Mouse (Mus musculus): ENCODE measurements around the gene Cacng8.
"Not testable (repeated sequence)": the region's sequence is repeated elsewhere in the genome, so short reads cannot be mapped to it uniquely, and the experiment has no call there.

Cacng8 gene

DNA sequence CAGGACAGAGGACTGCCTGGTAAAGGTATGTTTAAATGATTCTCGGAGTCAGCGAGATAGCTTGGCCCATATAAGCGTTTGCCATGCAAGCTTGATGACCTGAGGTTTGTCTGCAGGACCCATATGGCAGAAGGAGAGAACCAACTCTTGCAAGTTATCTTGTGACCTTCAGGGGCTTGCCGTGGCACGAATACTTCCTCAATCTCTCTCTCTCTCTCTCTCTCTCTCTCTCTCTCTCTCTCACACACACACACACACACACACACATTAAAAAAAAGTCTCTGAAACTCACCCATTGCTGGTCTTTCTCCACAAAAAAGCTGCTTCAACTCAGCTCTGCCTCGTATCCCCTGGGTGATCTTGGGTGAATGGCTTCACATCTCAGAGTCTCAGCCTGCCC is 1.6 kb upstream of the Cacng8 start:
- DNase-seq, result no peak

- DNase-seq, result peak; percentile 49
Measured at GRCm38 (mm10) chr7:3389444-3390412, 755 bp upstream of the Cacng8 start.

DNA sequence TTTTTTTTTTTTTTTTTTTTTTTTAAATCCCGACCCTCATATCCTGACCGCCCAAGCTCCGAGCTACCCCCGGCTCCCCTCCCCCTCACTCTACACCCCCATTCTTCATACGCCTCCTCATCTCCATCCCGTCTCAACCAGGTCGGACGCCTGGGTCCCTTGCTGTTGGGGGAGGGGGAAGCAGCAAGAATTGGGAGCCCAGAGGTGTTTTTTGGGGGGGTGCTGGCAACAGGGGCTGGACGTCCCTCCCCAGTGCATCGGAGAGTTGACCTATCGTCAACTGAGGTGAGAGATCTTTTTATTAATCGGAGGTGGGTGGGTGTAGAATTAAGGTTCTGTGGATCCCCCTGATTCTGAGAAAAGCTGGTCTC is 583 bp downstream of the Cacng8 start:
- peak; percentile 48 for DNase-seq

GRCm38 (mm10) chr7:3391809-3392208 is 1.3 kb downstream of the Cacng8 start:
- peak; percentile 36 for DNase-seq

DNA sequence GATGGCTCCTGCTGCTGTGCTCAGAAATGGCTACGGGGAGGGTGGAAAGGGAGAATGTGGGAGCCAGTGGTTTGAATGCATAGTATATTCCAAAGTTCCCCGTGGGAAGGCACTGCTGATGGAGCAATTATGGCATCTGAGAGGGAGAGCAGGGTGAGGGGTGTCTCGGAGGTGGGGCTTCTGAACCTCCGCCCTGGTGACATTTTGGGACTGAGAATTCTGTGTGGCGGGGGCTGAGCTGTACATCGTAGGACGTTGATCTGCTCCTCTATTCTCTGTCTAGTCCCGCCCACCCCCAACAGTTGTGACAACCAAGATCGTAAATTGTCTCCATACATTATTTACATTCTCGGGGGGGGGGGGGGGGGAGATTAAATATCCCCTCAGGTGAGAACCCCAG is 6.9 kb downstream of the Cacng8 start:
- no peak for DNase-seq

- DNase-seq, result no peak
Measured at GRCm38 (mm10) chr7:3397797-3398196, 7.3 kb downstream of the Cacng8 start.

DNA sequence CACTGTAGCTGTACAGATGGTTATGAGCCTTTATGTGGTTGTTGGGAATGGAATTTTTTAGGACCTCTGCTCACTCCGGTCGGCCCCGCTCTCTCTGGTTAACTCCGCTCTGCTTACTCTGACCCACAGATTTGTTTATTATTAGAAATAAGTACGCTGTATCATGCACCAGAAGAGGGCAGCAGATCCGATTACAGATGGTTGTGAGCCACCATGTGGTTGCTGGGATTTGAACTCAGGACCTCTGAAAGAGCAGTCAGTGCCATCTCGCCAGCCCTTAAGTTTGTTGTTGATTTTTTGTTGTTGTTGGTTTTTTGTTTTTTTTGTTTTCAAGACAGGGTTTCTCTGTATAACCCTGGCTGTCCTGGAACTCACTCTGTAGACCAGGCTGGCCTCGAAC is 7.9 kb downstream of the Cacng8 start:
- DNase-seq, result not testable (repeated sequence)

- DNase-seq, result no peak
Measured at GRCm38 (mm10) chr7:3399937-3400336, 9.5 kb downstream of the Cacng8 start.

GRCm38 (mm10) chr7:3409729-3410520 is 19.4 kb downstream of the Cacng8 start:
- DNase-seq, result no peak

DNA sequence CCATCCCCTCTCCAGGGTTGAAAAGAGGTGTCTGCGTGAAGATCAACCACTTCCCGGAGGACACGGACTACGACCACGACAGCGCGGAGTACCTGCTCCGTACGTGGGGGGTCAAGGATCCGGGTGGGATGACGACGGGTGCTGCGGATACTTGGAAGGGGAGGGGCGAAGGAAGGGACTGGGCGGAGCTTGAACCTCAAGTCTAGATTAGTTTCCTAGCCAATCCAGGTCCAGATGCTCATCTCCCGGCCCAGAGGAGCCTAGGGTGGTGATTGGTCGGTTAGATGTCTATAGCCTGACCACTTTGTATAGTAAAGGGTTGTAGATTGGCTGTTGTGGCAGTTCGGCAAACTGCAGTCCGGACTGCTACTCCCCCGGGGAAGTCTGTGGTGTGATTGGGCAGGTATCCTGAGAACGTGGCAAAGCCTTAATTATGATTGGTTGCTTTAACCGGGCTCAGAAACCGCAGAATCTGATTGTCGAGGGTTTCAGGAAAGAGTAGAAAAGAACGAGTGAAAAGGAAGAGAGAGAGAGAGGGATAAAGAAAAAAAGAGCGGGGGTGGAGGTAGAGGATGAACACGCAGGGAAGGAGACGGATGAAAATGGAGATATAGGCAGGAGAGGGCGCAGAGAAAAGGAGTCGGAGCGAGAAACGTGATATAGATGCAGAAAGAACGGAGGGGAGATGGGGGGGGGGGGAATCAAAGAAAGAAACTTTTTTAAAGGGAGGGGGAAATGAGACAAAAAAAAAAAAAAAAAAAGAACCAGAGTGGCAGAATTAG is 20.9 kb downstream of the Cacng8 start:
- DNase-seq, result peak; percentile 70

GRCm38 (mm10) chr7:3412036-3412435 is 21.6 kb downstream of the Cacng8 start:
- peak; percentile 29 for DNase-seq

- DNase-seq, result peak; percentile 44
Measured at GRCm38 (mm10) chr7:3414888-3415287, 24.4 kb downstream of the Cacng8 start.

DNA sequence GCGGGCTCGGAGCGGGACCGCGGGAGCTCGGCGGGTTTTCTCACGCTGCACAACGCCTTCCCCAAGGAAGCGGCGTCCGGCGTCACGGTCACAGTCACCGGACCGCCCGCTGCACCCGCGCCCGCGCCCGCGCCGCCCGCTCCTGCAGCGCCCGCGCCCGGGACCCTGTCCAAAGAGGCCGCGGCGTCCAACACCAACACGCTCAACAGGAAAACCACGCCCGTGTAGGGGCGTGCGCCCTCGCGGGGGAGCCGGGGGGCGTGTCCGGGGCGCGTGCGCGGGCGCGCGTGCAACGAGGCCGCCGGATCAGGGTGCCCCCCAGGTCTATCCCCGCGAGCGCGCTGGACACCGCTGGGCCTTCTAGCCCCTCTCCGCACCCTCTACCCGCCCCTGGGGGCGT is 24.9 kb downstream of the Cacng8 start:
- peak; percentile 36 for DNase-seq

DNA sequence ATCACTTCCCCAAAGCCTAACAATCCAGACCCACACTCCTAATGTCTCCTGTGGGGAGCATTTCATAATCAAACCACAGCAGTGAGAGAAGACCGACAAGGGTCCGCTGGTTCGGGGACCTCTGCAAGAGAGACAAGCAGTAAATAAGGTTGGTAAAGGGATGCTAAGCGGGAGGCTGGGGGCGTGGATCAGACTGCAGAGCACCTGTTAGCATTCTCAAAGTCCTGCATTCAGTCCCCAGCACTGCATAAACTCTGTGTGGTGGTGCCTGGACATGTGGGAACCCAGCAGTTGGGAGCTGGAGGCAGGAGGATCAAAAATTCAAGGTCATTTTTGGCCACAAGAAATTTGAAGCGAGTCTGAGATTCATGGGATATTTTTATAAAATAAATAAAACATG is 29.5 kb downstream of the Cacng8 start:
- no peak for DNase-seq

DNA sequence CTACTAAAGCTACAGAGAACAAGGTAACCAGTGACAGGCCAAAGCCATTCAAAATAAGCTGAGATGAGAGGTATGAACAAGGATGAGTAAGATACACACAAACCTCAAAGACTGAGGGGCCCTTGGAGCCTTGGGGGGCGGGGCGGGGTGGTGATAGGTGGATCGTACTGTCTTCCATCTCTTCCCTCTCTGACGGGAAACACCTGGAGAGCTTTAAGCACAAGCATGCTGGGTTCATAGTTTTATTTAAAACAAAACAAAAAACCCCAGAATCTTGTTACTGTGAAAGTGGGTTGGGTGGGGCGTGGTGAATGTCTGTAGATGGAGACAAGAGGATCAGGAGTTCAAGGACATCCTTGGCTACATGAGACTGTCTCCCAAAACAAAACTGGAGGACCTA is 30.0 kb downstream of the Cacng8 start:
- no peak for DNase-seq

DNA sequence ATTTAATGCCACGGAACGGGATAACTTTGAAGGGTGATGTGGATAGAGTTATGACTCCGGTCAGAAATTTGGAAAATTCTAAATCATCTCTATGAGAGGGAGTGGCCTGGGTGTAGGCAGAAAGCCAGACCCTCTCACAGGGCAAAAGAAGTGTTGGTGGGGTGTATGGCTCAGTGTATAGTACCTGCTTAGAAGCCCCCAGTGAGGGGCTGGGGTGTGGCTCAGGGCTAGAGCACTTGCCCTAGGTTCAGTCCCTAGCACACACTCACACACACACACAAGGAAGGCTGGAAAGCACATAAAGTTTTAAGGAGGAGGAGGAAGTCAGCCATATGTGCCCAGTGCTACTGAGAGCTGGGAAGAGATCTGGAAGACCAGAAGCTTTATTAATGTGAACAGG is 30.8 kb downstream of the Cacng8 start:
- no peak for DNase-seq

DNA sequence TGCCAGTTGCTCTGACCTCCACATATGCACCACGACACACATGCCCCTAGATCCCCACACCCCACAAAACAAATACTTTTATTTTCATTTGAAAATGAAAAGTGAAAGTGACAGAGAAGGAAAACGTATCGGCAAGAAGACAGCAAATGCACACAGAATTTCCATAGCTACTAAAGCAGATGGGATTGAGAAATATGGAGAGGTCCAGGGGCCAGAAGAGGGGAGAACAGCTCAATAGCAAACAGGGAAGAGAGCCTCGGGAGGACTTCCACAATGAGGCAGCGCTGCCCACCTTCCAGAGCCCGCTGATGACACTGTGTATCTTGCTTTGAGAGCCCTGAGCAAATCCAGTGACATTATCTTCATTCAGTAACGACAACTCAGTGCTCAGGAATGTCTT is 31.6 kb downstream of the Cacng8 start:
- DNase-seq, result no peak

DNA sequence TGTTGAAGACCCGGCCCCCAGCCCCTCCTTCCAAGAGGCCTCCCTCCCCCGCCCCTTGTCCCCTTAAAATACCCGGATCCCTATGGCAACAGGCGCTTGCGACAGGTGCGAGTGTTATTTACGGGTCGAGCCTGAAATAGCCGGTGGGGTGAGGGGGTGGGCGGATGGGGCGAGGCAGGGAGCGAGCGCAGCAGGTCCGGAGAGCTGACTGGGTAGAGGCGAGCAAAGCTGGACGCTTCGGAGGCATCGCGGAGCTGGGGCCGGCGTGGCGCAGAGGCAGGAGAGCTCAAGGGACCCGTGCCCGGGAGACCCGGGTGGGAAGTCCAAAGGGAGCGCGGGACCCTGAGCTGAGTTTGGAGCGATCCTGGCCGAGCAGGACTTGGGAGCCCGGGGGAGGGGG is 32.9 kb downstream of the Cacng8 start:
- no peak for DNase-seq

DNA sequence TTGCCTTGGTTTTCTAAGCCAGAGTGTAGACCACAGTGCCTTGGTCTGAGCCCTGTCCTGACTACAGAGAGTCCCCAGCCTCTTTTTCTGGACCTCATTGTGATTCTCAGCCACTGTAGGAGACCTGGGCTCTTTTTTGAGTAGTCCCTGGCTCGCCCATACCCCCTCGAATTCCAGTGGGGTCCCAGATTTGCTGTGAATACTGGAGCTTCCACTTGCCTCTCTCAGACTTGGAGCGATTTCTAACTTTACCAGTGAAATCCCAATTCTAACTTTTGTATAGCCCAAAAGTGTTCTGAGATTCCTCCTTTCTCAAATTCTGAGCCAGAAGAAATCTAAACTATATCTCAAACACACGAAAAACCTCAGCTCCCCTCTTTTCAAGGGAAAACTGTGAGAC is 33.4 kb downstream of the Cacng8 start, which contains the start of gene Cacng6:
Cacng6 (plus strand) TSS at position 301 of the 400 bp plus-strand sequence.
- DNase-seq, result no peak

- DNase-seq, result no peak
Measured at GRCm38 (mm10) chr7:3425141-3425540, 34.7 kb downstream of the Cacng8 start.

- no peak for DNase-seq
Measured at GRCm38 (mm10) chr7:3430161-3430560, 39.7 kb downstream of the Cacng8 start.

DNA sequence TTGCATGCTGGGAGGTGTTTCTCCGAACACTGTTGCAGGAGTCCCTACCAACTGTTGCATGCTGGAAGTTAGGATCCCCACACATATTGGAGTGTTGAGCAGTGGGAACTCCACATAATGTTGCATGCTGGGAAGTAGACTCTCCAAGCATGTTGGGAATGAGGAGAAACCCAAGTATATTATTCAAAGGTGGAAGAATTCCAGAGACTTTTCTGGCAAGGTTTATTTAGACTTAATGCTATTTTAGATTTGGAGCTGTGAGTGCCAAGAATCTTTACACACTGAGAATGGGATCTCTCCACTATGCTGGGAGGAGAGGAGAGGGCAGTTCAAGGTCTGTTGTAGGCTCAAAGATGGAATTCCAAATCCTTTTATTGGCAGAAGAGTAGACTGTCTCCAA is 41.6 kb downstream of the Cacng8 start:
- DNase-seq, result no peak

DNA sequence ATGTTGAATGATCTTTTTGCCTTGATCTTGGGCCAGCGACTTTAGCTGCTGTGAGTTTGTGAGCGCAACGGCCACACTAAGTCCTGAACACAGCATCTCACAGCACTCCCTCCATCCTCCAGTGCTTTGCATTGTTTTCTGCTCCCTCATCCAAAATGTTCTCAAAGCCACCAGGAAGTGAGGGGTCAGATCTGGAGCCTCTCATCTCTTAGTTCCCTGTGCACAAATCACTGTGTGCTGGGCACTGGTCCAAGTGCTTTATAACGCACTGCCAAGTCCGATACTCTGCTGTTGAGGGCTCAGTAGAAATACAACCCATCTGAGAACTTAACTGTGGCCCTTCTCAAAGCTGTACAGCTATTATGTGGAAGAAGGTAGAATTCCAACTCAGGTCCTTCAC is 47.5 kb downstream of the Cacng8 start:
- no peak for DNase-seq
